Mouse (Mus musculus) retina, adult 2 months (tissue): ENCODE measurements around the gene Trim41.

Experiments
- DNase-seq: peaks from one replicate; pipeline ENCODE4 v3.0.0-alpha.2; 2012; ENCODE audit warnings: low read depth, low spot score

The Trim41 gene

DNA sequence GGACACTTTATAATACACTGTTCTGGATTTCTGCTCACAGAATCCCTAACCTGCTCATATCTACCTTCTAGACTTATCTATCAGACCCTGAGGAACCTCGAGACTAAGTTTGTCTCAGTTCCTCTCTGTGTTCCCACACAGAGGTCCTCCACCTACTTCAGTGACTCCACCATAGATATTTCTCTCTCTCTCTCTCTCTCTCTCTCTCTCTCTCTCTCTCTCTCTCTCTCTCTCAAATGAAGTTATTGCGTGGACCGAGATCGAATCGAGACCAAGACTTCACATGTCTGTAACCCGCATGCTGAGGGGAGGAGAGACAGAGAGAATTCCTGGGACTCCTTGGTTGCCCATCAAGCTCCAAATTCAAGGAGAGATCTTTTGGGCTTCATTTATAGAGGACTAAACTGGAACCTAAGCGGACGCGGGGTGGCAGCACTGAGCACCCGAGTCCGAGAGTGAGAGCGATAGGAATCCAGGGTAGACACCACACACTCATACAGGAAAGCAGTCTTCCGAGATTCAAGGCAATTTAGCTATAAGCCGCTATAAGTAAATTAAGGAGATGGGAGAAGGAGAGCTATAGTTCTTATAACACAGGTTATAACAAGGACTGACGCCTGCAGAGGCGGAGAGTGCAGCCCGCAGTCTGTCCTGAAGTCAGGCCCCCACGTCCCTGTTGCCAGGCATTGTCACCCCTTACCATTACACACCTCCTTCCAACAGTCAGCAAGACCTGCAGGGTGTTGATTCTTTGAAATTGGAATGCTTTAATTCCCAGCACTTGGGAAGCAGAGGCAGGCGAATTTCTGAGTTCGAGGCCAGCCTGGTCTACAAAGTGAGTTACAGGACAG, 27.0 kb downstream of the Trim41 start:
- DNase-seq: peak; percentile 64

DNA sequence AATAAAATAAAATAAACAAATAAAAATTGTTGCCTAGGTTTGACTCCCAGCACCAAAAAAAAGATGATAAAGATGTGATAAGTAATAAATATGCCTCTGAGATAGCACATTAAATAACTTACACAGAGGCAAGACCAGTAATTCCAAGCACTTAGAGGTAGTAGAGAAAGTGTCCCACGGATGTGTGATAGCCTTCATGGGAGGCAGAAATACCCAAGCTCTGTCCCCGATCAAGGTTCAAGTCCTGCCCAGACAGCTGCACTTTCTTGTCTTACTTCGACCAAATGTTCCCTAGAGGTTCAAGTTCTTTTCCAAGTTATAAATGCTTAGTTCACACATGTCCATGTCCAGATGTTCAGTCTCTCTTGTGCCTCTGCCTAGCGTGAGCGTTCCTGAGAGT, 27.9 kb downstream of the Trim41 start:
- no peak for DNase-seq

DNA sequence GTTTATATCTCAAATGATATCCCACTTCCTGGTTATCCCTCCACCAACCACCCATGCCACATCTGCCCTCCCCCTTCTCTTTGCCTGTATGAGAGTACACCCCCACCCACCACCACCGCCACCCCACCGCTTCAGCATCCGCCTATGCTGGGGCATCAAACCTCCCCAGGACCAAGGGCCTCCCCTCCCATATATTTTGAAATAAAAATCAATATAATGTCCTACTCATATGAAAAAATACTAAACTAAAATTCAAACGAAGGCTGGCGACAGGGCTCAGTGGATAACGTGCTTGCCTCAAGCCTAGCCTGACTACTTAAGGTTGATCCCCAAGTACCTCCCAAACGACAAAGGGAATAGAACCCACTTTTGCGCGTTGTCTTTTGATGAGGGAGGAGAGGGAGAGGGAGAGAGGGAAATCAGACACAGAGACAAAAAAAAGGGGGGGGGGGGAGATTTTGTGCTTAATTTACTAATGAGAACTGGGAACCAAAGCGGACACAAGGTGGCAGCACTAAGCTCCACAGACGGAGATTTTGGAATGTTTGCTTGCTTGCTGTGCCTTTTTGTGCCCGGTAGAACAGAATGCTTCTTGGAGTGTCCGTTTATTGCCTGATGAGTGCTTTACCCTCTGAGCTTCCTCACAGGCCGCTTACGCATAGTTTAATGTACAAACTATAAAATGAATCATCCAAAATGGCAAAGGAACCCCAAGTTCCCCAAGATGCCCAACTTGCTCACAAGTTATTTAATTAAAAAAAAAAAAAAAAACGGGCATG, 28.7 kb downstream of the Trim41 start:
- no peak for DNase-seq

DNA sequence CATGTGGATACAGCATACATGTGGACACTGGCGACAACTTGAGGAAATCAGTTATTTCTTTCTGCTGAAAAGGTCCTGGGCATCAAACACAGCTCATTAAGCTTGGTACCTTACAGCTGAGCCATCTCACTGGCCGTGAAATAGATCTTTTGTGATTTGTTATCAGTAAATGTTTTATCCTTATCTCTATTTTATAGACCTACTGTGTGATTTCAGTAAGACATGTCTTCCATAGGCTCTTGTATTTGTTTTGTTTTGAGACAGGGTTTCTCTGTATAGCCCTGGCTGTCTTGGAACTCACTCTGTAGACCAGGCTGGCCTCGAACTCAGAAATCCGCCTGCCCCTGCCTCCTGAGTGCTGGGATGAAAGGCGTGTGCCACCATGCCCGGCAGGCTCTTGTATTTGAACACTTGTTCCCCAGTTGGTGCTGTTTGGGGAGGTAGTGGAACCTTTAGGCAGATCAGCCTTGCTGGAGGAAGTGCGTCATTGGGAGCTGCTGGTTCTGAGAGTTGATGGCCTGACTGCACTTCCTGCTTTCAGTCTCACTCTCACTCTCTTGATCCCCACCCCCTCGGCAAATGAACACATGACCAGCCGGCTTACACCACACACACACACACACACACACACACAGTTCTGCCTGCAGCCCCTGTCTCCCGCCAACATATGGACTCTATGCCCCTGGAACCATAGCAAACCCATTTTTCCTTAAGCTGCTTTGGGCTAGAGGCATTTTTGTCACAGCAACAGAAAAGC, 29.5 kb downstream of the Trim41 start:
- no peak for DNase-seq

DNA sequence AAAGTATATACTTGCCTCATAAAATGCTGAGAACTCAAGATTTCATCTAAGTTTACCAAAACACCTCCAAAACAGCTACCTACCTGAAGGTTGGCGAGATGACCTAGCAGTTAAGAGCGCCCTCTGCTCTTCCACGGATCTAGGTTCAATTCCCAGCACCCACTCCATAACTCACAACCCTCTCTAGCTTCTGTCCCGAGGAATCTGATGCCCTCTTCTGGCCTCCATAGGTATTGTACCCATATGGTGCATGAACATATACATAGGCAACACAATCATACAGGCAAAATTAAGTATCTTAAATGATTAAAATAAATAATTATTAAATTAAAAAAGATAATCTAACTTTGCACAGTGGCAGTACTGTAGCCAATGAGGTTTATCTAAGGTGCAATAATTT, 34.9 kb downstream of the Trim41 start:
- DNase-seq: no peak

DNA sequence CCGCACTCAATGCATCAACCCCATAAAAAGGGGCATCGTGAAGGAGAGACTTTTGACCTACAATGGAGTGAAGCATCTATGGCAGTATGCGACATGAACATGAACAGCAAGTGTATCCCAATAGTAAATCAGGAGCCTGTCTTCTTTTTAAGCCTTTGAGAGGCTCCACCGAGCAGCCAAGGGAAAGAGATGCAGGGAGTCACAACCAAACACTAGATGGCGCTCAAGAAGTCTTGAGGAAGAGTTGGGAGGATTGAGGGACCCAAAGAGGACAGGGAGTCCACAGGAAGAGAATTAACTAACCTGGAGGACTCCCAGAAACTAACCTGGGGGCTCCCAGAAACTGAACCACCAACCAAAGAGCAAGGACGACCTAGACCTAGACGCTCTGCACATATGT, 37.7 kb downstream of the Trim41 start:
- no peak for DNase-seq

DNA sequence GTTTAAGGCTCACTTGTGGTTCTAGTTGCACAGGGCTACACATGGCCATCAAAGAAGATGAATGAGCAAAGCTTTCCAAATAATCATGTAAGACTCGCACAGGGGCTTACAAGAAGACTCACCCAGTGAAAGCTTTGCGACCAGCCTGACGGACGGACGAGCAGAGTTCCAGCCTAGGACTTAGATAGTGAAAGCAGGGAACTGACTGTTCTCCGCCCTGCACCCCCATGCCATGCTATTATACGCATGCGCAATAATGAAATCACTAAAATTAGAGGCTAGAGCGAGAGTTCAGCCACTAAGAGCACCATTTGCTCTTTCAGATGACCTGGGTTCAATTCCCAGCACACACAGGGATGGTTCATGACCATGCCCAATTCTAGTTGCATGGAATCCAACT, 39.9 kb downstream of the Trim41 start:
- DNase-seq: no peak

DNA sequence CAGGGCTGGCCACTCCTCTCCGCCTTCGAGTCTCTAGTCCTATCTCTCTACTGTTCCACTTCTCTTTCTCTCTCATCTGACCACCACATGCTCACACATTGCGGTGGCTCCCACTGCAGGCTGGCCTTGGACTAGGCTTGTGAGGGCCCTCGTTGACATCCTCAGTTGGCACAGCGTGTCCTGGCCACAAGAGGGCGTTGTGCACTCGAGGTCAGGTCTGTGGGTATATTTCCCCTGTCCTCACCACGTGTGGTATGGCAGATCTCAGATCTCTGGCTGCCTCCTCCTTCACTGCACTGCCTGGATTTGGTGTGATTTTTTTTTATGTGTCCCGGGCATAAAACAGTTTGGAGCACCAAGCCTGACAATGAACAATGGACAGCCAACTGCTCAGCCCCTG, 40.5 kb downstream of the Trim41 start:
- DNase-seq: no peak

DNA sequence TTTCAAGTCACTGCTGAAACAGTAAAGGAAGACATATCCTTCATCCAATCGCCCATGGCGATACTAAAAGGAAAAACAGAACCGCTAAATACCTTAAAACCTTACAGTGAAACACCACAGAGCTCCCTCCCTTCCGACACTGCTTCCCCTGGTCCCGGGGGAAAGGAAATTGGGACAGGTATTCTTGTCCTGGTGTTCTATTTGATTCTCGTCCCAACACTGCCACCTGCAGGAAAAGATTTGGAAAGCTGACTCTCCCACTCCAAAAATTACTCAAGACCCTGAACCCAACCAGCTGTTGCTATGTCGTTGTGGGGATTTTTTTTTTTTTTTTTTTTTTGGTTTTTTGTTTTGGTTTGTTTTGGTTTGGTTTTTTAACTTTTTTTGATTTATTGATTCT, 41.7 kb downstream of the Trim41 start:
- DNase-seq: no peak

DNA sequence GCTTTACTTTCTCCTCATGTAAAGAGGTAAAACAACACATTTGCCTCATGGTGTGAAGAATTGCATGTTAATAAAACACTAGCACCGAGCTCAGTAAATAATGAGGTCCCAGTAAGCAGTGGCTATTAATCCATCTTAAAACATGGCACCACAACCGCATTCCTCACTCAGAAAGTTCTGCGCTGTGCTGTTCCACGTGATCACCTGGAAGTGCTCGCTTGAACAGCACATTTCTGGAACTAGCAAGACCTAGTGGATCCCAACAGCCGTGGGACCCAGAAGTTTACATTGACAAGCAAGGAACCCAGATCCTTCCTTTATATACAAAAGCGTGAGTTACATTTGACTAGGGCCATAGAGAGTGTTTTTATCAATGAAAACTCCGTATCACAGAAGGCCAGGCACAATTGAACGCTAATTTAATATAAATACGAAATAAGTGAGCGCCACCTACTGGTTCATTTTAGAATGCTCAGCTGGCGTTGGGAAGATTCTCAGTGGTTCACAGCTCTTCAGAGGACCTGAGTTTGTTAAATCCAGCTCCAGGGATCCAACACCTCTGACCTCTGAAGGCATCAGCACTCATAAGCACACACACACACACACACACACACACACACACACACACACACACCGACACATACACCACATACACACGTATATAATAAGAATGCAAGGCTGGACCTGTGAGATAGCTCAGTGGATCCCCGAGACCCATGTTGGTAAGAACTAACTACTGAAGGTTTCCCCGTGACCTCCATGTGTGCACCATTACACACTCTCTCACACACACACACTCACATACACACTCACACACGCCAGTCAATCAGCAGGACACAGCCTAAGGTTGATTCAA, 42.5 kb downstream of the Trim41 start:
- DNase-seq: no peak

DNA sequence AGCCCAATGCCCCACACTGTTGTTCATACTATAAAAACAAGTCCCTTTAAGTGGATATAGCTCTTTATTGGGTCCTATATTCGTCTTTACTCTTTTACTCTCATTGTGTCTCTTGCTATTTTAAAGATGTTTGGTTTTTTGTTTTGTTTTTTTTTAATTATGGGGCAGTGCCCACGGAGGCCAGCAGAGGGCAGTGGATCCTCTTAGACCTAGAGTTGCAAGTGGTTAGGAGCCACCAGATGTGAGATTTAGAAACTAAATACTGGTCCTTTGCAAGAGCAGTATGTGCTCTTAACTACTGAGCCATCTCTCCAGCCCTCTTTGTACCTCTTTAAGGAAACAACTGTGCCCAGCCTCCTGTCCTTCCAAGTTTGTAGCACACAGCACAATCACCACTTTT, 45.5 kb downstream of the Trim41 start:
- no peak for DNase-seq

DNA sequence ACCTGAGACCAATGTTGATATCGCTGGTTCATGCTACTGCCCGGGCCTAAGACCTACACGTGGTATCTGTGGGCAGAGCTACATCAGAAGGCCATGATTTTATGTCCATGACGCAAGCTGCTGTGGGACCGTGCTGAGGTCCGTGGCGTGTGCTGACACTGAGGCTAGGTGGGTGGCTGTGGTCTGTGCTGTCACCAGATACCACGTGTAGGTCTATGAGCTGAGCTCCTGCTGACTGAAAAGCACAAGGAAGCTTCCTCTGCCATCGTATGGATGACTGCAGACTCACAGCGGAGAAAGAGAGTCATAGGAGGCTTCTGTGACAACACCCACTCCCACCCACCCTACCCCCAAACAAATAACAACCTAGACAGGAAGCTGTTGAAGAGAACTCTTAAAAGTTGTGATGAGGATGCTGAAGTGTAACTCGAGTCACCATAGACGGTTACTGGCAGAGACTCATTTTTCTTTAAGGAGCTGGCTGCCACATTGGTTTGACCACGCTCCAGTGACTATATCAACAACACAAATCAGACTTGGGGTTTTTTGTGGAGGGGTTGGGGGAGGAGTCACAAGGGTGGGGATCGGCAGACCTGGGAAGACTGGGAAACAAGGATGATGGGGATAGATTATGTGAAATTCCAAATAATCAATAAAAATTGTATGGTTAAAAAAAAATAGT, 49.8 kb downstream of the Trim41 start:
- no peak for DNase-seq

DNA sequence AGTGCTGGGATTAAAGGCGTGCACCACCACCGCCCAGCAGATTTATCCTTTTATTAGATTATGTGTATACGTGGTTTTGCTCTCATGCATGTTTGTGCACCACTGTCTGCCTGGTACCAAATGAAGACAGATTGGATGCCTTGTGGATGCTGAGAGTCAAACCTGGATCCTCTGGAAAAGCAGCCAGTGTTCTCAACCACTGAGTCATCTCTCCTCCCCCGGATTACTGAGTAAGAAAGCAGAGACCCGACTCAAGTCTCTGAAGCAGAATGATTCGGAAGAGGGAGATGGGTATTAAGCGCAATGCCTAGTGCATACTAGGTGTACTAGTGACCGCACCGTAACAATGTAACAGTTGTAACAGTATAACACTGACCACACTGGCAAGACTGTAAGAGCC, 53.0 kb downstream of the Trim41 start:
- no peak for DNase-seq

DNA sequence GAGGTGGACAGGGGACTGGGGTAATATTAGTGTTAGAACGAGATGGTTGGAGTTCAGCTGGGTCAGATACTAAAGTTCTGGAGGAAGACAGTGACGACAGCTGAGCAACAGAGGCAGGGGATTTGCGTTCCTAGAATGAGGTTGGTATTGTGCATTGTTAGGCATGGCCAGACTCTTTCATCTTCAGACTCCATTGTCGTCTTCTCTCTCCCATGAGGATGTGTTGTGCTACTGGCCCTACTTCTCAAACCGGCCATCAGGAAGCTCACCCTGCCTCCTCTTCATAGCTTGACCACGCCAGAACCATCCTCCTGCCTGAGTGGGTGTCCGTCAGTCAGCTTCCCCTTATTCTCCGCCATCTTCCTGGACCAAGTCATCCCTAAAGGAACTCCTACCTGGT, 58.1 kb downstream of the Trim41 start:
- DNase-seq: no peak
